Mouse (Mus musculus): ENCODE measurements around the gene Slc46a2. TPM values are rescaled to one million over a fixed set of nuclear protein-coding genes. Genes with fewer than 3 reads are reported as not detected.

The Slc46a2 gene
- polyA plus RNA-seq (2014; fragmentation: Nextera tagmentation; extraction: Ambion mirVana) = not detected in 2 replicates

GRCm38 (mm10) chr4:59914608-59915403 lies at the start of gene Slc46a2:
Gene Slc46a2 (minus strand): TSS chr4:59915056.
- H3K36me3 ChIP-seq (ENCODE audit: control insufficient read depth, insufficient read depth, low read length) = no peaks in the 10 kb centered on the region
- H3K4me2 ChIP-seq (ENCODE audit: low read depth, low read length, severe bottlenecking) = no peak within 1 kb of the TSS
- H3K27ac ChIP-seq (ENCODE audit: low read depth, low read length) = no peak within 1 kb of the TSS
- DNase-seq (ENCODE audit: low spot score) = no peak
- ATAC-seq (replicated peaks; ENCODE audit: low FRiP score) = no peak
- WGBS = 19% methylated on average over 22 of the region's 22 CpGs
- H3K4me1 ChIP-seq (replicated peaks; ENCODE audit: control insufficient read depth, insufficient read depth, low read length) = no peaks in the 10 kb centered on the region
- H3K27me3 ChIP-seq (ENCODE audit: control insufficient read depth, insufficient read depth, low read length) = no peaks in the 10 kb centered on the region
- no peak within 1 kb of the TSS for H3K9ac ChIP-seq (ENCODE audit: low read length)
- no peaks in the 10 kb centered on the region for H3K9me3 ChIP-seq (ENCODE audit: control insufficient read depth, low read length)
- H3K4me3 ChIP-seq (ENCODE audit: low read depth, low read length) = no peak within 1 kb of the TSS

GRCm38 (mm10) chr4:59963405-59964344 lies 48.8 kb upstream of the Slc46a2 start, which contains the start of gene Mup6:
Gene Mup6 (plus strand): TSS chr4:59964294.
- Histone ChIP-seq H3K4me2 (ENCODE audit: low read depth, low read length, severe bottlenecking) (no peak within 1 kb of the TSS), H3K4me3 (ENCODE audit: low read depth, low read length) (no peak within 1 kb of the TSS), H3K27ac (ENCODE audit: low read depth, low read length) (no peak within 1 kb of the TSS), H3K36me3 (ENCODE audit: control insufficient read depth, insufficient read depth, low read length) (no peaks in the 10 kb centered on the region), H3K9me3 (ENCODE audit: control insufficient read depth, low read length) (no peaks in the 10 kb centered on the region), H3K27me3 (ENCODE audit: control insufficient read depth, insufficient read depth, low read length) (no peaks in the 10 kb centered on the region), H3K9ac (ENCODE audit: low read length) (no peak within 1 kb of the TSS), H3K4me1 (replicated peaks; ENCODE audit: control insufficient read depth, insufficient read depth, low read length) (no peaks in the 10 kb centered on the region)
- WGBS = 32% methylated on average over 3 of the region's 3 CpGs
- ATAC-seq (replicated peaks; ENCODE audit: low FRiP score) (no peak), DNase-seq (ENCODE audit: low spot score) (no peak)

- 82% methylated on average over 3 of the region's 3 CpGs for WGBS
- H3K27me3 ChIP-seq (ENCODE audit: control insufficient read depth, insufficient read depth, low read length) = no peaks in the 10 kb centered on the region
- no peak for DNase-seq (ENCODE audit: low spot score)
- H3K9me3 ChIP-seq (ENCODE audit: control insufficient read depth, low read length) = no peaks in the 10 kb centered on the region
- no peak for ATAC-seq (replicated peaks; ENCODE audit: low FRiP score)
- H3K4me1 ChIP-seq (replicated peaks; ENCODE audit: control insufficient read depth, insufficient read depth, low read length) = no peaks in the 10 kb centered on the region
- no peak within 1 kb of the TSS for H3K27ac ChIP-seq (ENCODE audit: low read depth, low read length)
- no peak within 1 kb of the TSS for H3K4me3 ChIP-seq (ENCODE audit: low read depth, low read length)
- no peak within 1 kb of the TSS for H3K4me2 ChIP-seq (ENCODE audit: low read depth, low read length, severe bottlenecking)
- H3K9ac ChIP-seq (ENCODE audit: low read length) = no peak within 1 kb of the TSS
- H3K36me3 ChIP-seq (ENCODE audit: control insufficient read depth, insufficient read depth, low read length) = no peaks in the 10 kb centered on the region
Observed at GRCm38 (mm10) chr4:59960610-59961009, 45.8 kb upstream of the Slc46a2 start, which contains the start of gene Mup4. Gene Mup4 (minus strand): TSS chr4:59960710.

GRCm38 (mm10) chr4:59937543-59937942 lies 22.7 kb upstream of the Slc46a2 start:
- Histone ChIP-seq H3K4me1 (replicated peaks; ENCODE audit: control insufficient read depth, insufficient read depth, low read length) (no peaks in the 10 kb centered on the region), H3K27me3 (ENCODE audit: control insufficient read depth, insufficient read depth, low read length) (no peaks in the 10 kb centered on the region), H3K27ac (ENCODE audit: low read depth, low read length) (no peak overlapping the region), H3K9me3 (ENCODE audit: control insufficient read depth, low read length) (no peaks in the 10 kb centered on the region), H3K4me2 (ENCODE audit: low read depth, low read length, severe bottlenecking) (no peak overlapping the region), H3K4me3 (ENCODE audit: low read depth, low read length) (no peak overlapping the region), H3K36me3 (ENCODE audit: control insufficient read depth, insufficient read depth, low read length) (no peaks in the 10 kb centered on the region), H3K9ac (ENCODE audit: low read length) (no peak overlapping the region)
- WGBS = 87% methylated on average over 2 of the region's 2 CpGs
- ATAC-seq (replicated peaks; ENCODE audit: low FRiP score) (no peak), DNase-seq (ENCODE audit: low spot score) (no peak)

GRCm38 (mm10) chr4:59932505-59933281 lies 17.8 kb upstream of the Slc46a2 start:
- Histone ChIP-seq H3K27me3 (ENCODE audit: control insufficient read depth, insufficient read depth, low read length) (no peaks in the 10 kb centered on the region), H3K4me1 (replicated peaks; ENCODE audit: control insufficient read depth, insufficient read depth, low read length) (no peaks in the 10 kb centered on the region), H3K9me3 (ENCODE audit: control insufficient read depth, low read length) (no peaks in the 10 kb centered on the region), H3K9ac (ENCODE audit: low read length) (no peak overlapping the region), H3K27ac (ENCODE audit: low read depth, low read length) (no peak overlapping the region), H3K4me3 (ENCODE audit: low read depth, low read length) (no peak overlapping the region), H3K4me2 (ENCODE audit: low read depth, low read length, severe bottlenecking) (no peak overlapping the region), H3K36me3 (ENCODE audit: control insufficient read depth, insufficient read depth, low read length) (no peaks in the 10 kb centered on the region)
- ATAC-seq (replicated peaks; ENCODE audit: low FRiP score) (peak; percentile 76), DNase-seq (ENCODE audit: low spot score) (no peak)
- 61% methylated on average over 6 of the region's 6 CpGs for whole genome bisulfite sequencing

- WGBS = 24% methylated on average over 6 of the region's 6 CpGs
- peak; percentile 67 for DNase-seq (ENCODE audit: low spot score)
- no peaks in the 10 kb centered on the region for H3K27me3 ChIP-seq (ENCODE audit: control insufficient read depth, insufficient read depth, low read length)
- no peak overlapping the region for H3K27ac ChIP-seq (ENCODE audit: low read depth, low read length)
- H3K36me3 ChIP-seq (ENCODE audit: control insufficient read depth, insufficient read depth, low read length) = no peaks in the 10 kb centered on the region
- no peak overlapping the region for H3K4me3 ChIP-seq (ENCODE audit: low read depth, low read length)
- H3K9me3 ChIP-seq (ENCODE audit: control insufficient read depth, low read length) = no peaks in the 10 kb centered on the region
- H3K9ac ChIP-seq (ENCODE audit: low read length) = no peak overlapping the region
- no peaks in the 10 kb centered on the region for H3K4me1 ChIP-seq (replicated peaks; ENCODE audit: control insufficient read depth, insufficient read depth, low read length)
- no peak; the same call in 1 of the 2 replicates for ATAC-seq (replicated peaks; ENCODE audit: low FRiP score)
- H3K4me2 ChIP-seq (ENCODE audit: low read depth, low read length, severe bottlenecking) = no peak overlapping the region
Observed at GRCm38 (mm10) chr4:59928347-59928746, 13.5 kb upstream of the Slc46a2 start.

- no peak overlapping the region for H3K4me2 ChIP-seq (ENCODE audit: low read depth, low read length, severe bottlenecking)
- H3K4me1 ChIP-seq (replicated peaks; ENCODE audit: control insufficient read depth, insufficient read depth, low read length) = no peaks in the 10 kb centered on the region
- no peaks in the 10 kb centered on the region for H3K27me3 ChIP-seq (ENCODE audit: control insufficient read depth, insufficient read depth, low read length)
- 89% methylated on average over 3 of the region's 3 CpGs for WGBS
- H3K9ac ChIP-seq (ENCODE audit: low read length) = no peak overlapping the region
- H3K27ac ChIP-seq (ENCODE audit: low read depth, low read length) = no peak overlapping the region
- 0 out of 2 replicates have a peak, but pooled peaks have one; percentile 33 for ATAC-seq (replicated peaks; ENCODE audit: low FRiP score)
- no peak overlapping the region for H3K4me3 ChIP-seq (ENCODE audit: low read depth, low read length)
- no peak for DNase-seq (ENCODE audit: low spot score)
- H3K9me3 ChIP-seq (ENCODE audit: control insufficient read depth, low read length) = no peaks in the 10 kb centered on the region
- H3K36me3 ChIP-seq (ENCODE audit: control insufficient read depth, insufficient read depth, low read length) = no peaks in the 10 kb centered on the region
Observed at GRCm38 (mm10) chr4:59927666-59928065, 12.8 kb upstream of the Slc46a2 start.

GRCm38 (mm10) chr4:59925082-59925481 lies 10.2 kb upstream of the Slc46a2 start:
- no peak overlapping the region for H3K4me3 ChIP-seq (ENCODE audit: low read depth, low read length)
- no peaks in the 10 kb centered on the region for H3K27me3 ChIP-seq (ENCODE audit: control insufficient read depth, insufficient read depth, low read length)
- H3K4me1 ChIP-seq (replicated peaks; ENCODE audit: control insufficient read depth, insufficient read depth, low read length) = no peaks in the 10 kb centered on the region
- no peak overlapping the region for H3K27ac ChIP-seq (ENCODE audit: low read depth, low read length)
- no peak overlapping the region for H3K9ac ChIP-seq (ENCODE audit: low read length)
- DNase-seq (ENCODE audit: low spot score) = no peak
- H3K36me3 ChIP-seq (ENCODE audit: control insufficient read depth, insufficient read depth, low read length) = no peaks in the 10 kb centered on the region
- no peak overlapping the region for H3K4me2 ChIP-seq (ENCODE audit: low read depth, low read length, severe bottlenecking)
- 82% methylated on average over 9 of the region's 9 CpGs for WGBS
- no peak for ATAC-seq (replicated peaks; ENCODE audit: low FRiP score)
- no peaks in the 10 kb centered on the region for H3K9me3 ChIP-seq (ENCODE audit: control insufficient read depth, low read length)
